Mouse (Mus musculus) neural tube, embryonic 15.5 days (tissue): ENCODE measurements at regions not wholly inside any gene's neighbourhood (a gene's known extent, or its start where the extent isn't known, plus 50 kb on each side); places are given as distances from the start of the nearest gene placed in this dataset.

Source experiments
- ATAC-seq: fragments of 200-750 bp; cut with Nextera tagmentation; 2 replicates; pipeline ENCODE4 v1.8.0; 2017; ENCODE audit warnings: mild to moderate bottlenecking, moderate TSS enrichment, moderate library complexity; ENCODE audit not compliant: low FRiP score
- H3K27ac ChIP-seq: fragments of 300-500 bp; sonication (generic); replicated peaks from 2 replicates; pipeline ENCODE4 v1.5.1; 2015; ENCODE audit warnings: mild to moderate bottlenecking, inconsistent platforms
- H3K27me3 ChIP-seq: fragments of 300-500 bp; sonication (generic); replicated peaks from 2 replicates; pipeline ENCODE4 v1.6.1; 2015; ENCODE audit warnings: inconsistent platforms
- H3K36me3 ChIP-seq: fragments of 300-500 bp; sonication (generic); 2 replicates; pipeline ENCODE4 v1.6.1; 2015; ENCODE audit warnings: inconsistent platforms
- H3K4me1 ChIP-seq: fragments of 300-500 bp; sonication (generic); 2 replicates; pipeline ENCODE4 v1.6.1; 2015; ENCODE audit warnings: inconsistent platforms
- H3K4me2 ChIP-seq: fragments of 300-500 bp; sonication (generic); 2 replicates; pipeline ENCODE4 v1.6.1; 2015; ENCODE audit warnings: inconsistent platforms, mild to moderate bottlenecking, moderate library complexity
- H3K4me3 ChIP-seq: fragments of 300-500 bp; sonication (generic); replicated peaks from 2 replicates; pipeline ENCODE4 v1.5.1; 2015; ENCODE audit warnings: mild to moderate bottlenecking, inconsistent platforms
- H3K9ac ChIP-seq: fragments of 300-500 bp; sonication (generic); replicated peaks from 2 replicates; pipeline ENCODE4 v1.6.1; 2015; ENCODE audit warnings: mild to moderate bottlenecking, inconsistent platforms
- H3K9me3 ChIP-seq: fragments of 300-500 bp; sonication (generic); replicated peaks from 2 replicates; pipeline ENCODE4 v1.6.1; 2016; ENCODE audit warnings: inconsistent platforms
- WGBS: fragments of 180-500 bp; shearing (Covaris S2); methylation state at CpG from one replicate; pipeline ENCODE4 v1.1.7; 2015; ENCODE audit warnings: mixed read lengths; 5-methylcytosine and 5-hydroxymethylcytosine counted together

GRCm38 (mm10) chr11:52591596-52592180 is 172.7 kb upstream of the Fstl4 start:
- Histone ChIP-seq H3K9ac (no peak overlapping the region), H3K27me3 (no peaks in the 10 kb centered on the region), H3K9me3 (no peaks in the 10 kb centered on the region), H3K36me3 (no peaks in the 10 kb centered on the region), H3K27ac (no peak overlapping the region), H3K4me1 (peaks cover 8% of the 10 kb centered on the region), H3K4me2 (no peak overlapping the region), H3K4me3 (no peak overlapping the region)
- WGBS: 67% methylated on average over 9 of the region's 9 CpGs
- no peak for ATAC-seq

- Histone ChIP-seq H3K9me3 (no peaks in the 10 kb centered on the region), H3K27ac (no peak overlapping the region), H3K27me3 (no peaks in the 10 kb centered on the region), H3K4me3 (no peak overlapping the region), H3K4me2 (no peak overlapping the region), H3K4me1 (no peaks in the 10 kb centered on the region), H3K36me3 (no peaks in the 10 kb centered on the region), H3K9ac (no peak overlapping the region)
- 41% methylated on average over 4 of the region's 4 CpGs for WGBS
- ATAC-seq: no peak
These were observed 170.3 kb upstream of the Fstl4 start for GRCm38 (mm10) chr11:52594092-52594491.

- no peak for ATAC-seq
- WGBS: 93% methylated on average over 6 of the region's 6 CpGs
- H3K36me3 ChIP-seq: no peaks in the 10 kb centered on the region
- no peaks in the 10 kb centered on the region for H3K27me3 ChIP-seq
- H3K27ac ChIP-seq: no peak overlapping the region
- H3K9me3 ChIP-seq: no peaks in the 10 kb centered on the region
- no peak overlapping the region for H3K4me3 ChIP-seq
- no peaks in the 10 kb centered on the region; the same call in 1 of the 2 replicates for H3K4me1 ChIP-seq
- H3K9ac ChIP-seq: no peak overlapping the region
- H3K4me2 ChIP-seq: no peak overlapping the region
These were observed 163.2 kb upstream of the Fstl4 start for GRCm38 (mm10) chr11:52601196-52601595.

GRCm38 (mm10) chr11:52602061-52602561 is 162.3 kb upstream of the Fstl4 start:
- no peak overlapping the region for H3K9ac ChIP-seq
- no peaks in the 10 kb centered on the region; the same call in 1 of the 2 replicates for H3K4me1 ChIP-seq
- no peak overlapping the region for H3K27ac ChIP-seq
- H3K4me2 ChIP-seq: no peak overlapping the region
- no peaks in the 10 kb centered on the region for H3K27me3 ChIP-seq
- ATAC-seq: no peak
- H3K4me3 ChIP-seq: no peak overlapping the region
- 70% methylated on average over 15 of the region's 15 CpGs for WGBS
- H3K9me3 ChIP-seq: no peaks in the 10 kb centered on the region
- H3K36me3 ChIP-seq: no peaks in the 10 kb centered on the region

- no peaks in the 10 kb centered on the region; the same call in 1 of the 2 replicates for H3K4me1 ChIP-seq
- no peak overlapping the region for H3K27ac ChIP-seq
- WGBS: 81% methylated on average over 5 of the region's 5 CpGs
- H3K9ac ChIP-seq: no peak overlapping the region
- no peak overlapping the region for H3K4me2 ChIP-seq
- ATAC-seq: no peak
- H3K27me3 ChIP-seq: no peaks in the 10 kb centered on the region
- no peak overlapping the region for H3K4me3 ChIP-seq
- no peaks in the 10 kb centered on the region for H3K9me3 ChIP-seq
- no peaks in the 10 kb centered on the region for H3K36me3 ChIP-seq
These were observed 161.6 kb upstream of the Fstl4 start for GRCm38 (mm10) chr11:52602796-52603195.

GRCm38 (mm10) chr11:52610681-52611165 is 153.7 kb upstream of the Fstl4 start:
- WGBS: 100% methylated on average over 1 of the region's 1 CpGs
- Histone ChIP-seq H3K9me3 (peaks cover 8% of the 10 kb centered on the region; the same call in 1 of the 2 replicates), H3K4me1 (peaks cover 2% of the 10 kb centered on the region), H3K9ac (no peak overlapping the region), H3K4me2 (no peak overlapping the region), H3K27ac (no peak overlapping the region), H3K36me3 (no peaks in the 10 kb centered on the region), H3K27me3 (no peaks in the 10 kb centered on the region), H3K4me3 (no peak overlapping the region)
- no peak for ATAC-seq

GRCm38 (mm10) chr11:52615622-52616021 is 148.8 kb upstream of the Fstl4 start:
- ATAC-seq: no peak
- Histone ChIP-seq H3K4me2 (no peak overlapping the region), H3K9ac (no peak overlapping the region), H3K36me3 (no peaks in the 10 kb centered on the region), H3K27ac (no peak overlapping the region), H3K27me3 (0 out of 2 replicates have a peak, but pooled peaks cover 2% of the 10 kb centered on the region), H3K4me3 (no peak overlapping the region), H3K4me1 (peaks cover 14% of the 10 kb centered on the region), H3K9me3 (no peaks in the 10 kb centered on the region)
- whole genome bisulfite sequencing: 33% methylated on average over 4 of the region's 4 CpGs

GRCm38 (mm10) chr11:52618646-52619045 is 145.8 kb upstream of the Fstl4 start:
- no peak for ATAC-seq
- Histone ChIP-seq H3K4me3 (no peak overlapping the region), H3K36me3 (no peaks in the 10 kb centered on the region), H3K4me2 (no peak overlapping the region), H3K27ac (no peak overlapping the region), H3K4me1 (peaks cover 14% of the 10 kb centered on the region), H3K9ac (no peak overlapping the region), H3K9me3 (no peaks in the 10 kb centered on the region), H3K27me3 (0 out of 2 replicates have a peak, but pooled peaks cover 6% of the 10 kb centered on the region)
- 21% methylated on average over 9 of the region's 9 CpGs for WGBS

- 65% methylated on average over 4 of the region's 4 CpGs for WGBS
- Histone ChIP-seq H3K4me1 (peaks cover 9% of the 10 kb centered on the region), H3K9ac (no peak overlapping the region), H3K27ac (no peak overlapping the region), H3K4me3 (no peak overlapping the region), H3K4me2 (no peak overlapping the region), H3K27me3 (0 out of 2 replicates have a peak, but pooled peaks cover 6% of the 10 kb centered on the region), H3K36me3 (no peaks in the 10 kb centered on the region), H3K9me3 (no peaks in the 10 kb centered on the region)
- ATAC-seq: no peak
These were observed 141.6 kb upstream of the Fstl4 start for GRCm38 (mm10) chr11:52622861-52623260.

- Histone ChIP-seq H3K9me3 (0 out of 2 replicates have a peak, but pooled peaks cover 3% of the 10 kb centered on the region), H3K4me2 (no peak overlapping the region), H3K27ac (no peak overlapping the region), H3K36me3 (no peaks in the 10 kb centered on the region), H3K9ac (no peak overlapping the region), H3K27me3 (peaks cover 3% of the 10 kb centered on the region; the same call in 1 of the 2 replicates), H3K4me3 (no peak overlapping the region), H3K4me1 (peaks cover 3% of the 10 kb centered on the region; the same call in 1 of the 2 replicates)
- WGBS: 76% methylated on average over 2 of the region's 2 CpGs
- ATAC-seq: no peak
These were observed 135.6 kb upstream of the Fstl4 start for GRCm38 (mm10) chr11:52628875-52629274.

- 62% methylated on average over 5 of the region's 5 CpGs for WGBS
- Histone ChIP-seq H3K4me2 (no peak overlapping the region), H3K36me3 (no peaks in the 10 kb centered on the region), H3K27me3 (peaks cover 3% of the 10 kb centered on the region; the same call in 1 of the 2 replicates), H3K4me1 (peaks cover 3% of the 10 kb centered on the region; the same call in 1 of the 2 replicates), H3K4me3 (no peak overlapping the region), H3K27ac (no peak overlapping the region), H3K9ac (no peak overlapping the region), H3K9me3 (0 out of 2 replicates have a peak, but pooled peaks cover 3% of the 10 kb centered on the region)
- ATAC-seq: no peak
These were observed 134.7 kb upstream of the Fstl4 start for GRCm38 (mm10) chr11:52629776-52630175.

- H3K4me1 ChIP-seq: peaks cover 17% of the 10 kb centered on the region
- no peak overlapping the region for H3K4me2 ChIP-seq
- H3K9me3 ChIP-seq: 0 out of 2 replicates have a peak, but pooled peaks cover 3% of the 10 kb centered on the region
- no peaks in the 10 kb centered on the region for H3K36me3 ChIP-seq
- no peak overlapping the region for H3K27ac ChIP-seq
- no peak overlapping the region for H3K9ac ChIP-seq
- ATAC-seq: no peak
- H3K4me3 ChIP-seq: no peak overlapping the region
- H3K27me3 ChIP-seq: peaks cover 3% of the 10 kb centered on the region; the same call in 1 of the 2 replicates
- 57% methylated on average over 3 of the region's 3 CpGs for WGBS
These were observed 132.9 kb upstream of the Fstl4 start for GRCm38 (mm10) chr11:52631579-52631978.
